Mouse (Mus musculus) adrenal gland (tissue): Measurements from ENCODE around the gene Dusp18.

Experiments used
- intact Hi-C: fragments of 180-260 bp; cut with DNase I; formaldehyde crosslinking; loops from one replicate; pipeline ENCODE4 v1.15.1; 2025
- long read RNA-seq, 2 experiments: library from polyadenylated mRNA; unstranded; transcript quantifications; one replicate each; pipeline ENCODE4 v2.0.0; 2020; ENCODE audit warnings: borderline replicate concordance in 1 of 2; ENCODE audit not compliant: insufficient replicate concordance in 1 of 2

Dusp18 gene
- long read RNA-seq, experiment 1, full-length matches to known transcripts: 5 of 5 reads
- long read RNA-seq, experiment 1, partial matches to known transcripts: 0 of 5 reads
- long read RNA-seq, experiment 1, other reads (novel, unspliced or antisense): 0 of 5 reads
- long read RNA-seq, experiment 2, full-length matches to known transcripts: 5 of 5 reads
- long read RNA-seq, experiment 2, partial matches to known transcripts: 0 of 5 reads
- long read RNA-seq, experiment 2, other reads (novel, unspliced or antisense): 0 of 5 reads

DNA sequence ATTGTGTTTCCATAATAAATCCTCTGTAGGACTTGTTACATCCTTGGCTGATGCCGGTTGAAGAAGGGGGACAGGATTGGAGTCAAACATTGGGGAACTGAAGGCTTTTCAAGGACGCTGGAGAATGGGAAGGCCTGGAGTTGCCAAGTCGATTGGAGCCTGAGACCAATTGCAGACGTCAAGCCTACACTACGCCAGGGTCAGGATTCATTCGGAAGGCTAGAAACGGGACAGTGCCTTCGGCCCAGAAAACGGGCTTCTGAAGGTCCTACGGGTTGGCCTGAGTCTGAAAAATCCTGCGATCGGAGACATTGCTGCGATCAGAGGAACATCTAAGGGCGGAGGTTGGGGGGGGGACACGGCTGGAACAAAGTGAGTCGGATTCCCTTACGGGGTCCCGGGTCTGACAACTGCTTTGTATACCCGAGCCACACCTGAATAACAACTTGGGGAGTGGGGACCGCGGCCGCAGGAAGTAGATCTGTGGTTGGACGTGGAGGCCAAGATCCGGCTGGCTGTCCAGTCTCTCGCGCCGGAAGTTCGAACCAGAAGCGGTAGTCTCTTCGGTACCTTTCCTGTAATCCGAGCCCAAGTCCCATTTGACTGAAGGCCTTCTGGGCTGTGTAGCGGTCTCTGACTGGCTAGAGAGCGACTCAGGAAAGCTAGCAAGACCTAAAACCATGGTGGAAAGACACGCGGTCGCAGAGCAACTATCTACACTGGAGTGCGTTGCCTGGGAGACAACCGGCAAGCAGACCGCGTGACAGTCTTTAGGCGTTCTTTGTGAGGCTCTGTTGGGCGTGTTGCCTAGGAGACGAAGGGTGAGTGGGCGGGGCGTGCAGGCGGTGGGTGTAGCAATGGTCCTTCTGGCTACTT, at the start of gene Dusp18, which contains the start of gene 4921536K21Rik:
Gene Dusp18 (plus strand): TSS at position 835 of the 876 bp plus-strand sequence.
Gene 4921536K21Rik (minus strand): TSS at position 693 of the 876 bp plus-strand sequence.
- intact Hi-C loops: no loop called here

DNA sequence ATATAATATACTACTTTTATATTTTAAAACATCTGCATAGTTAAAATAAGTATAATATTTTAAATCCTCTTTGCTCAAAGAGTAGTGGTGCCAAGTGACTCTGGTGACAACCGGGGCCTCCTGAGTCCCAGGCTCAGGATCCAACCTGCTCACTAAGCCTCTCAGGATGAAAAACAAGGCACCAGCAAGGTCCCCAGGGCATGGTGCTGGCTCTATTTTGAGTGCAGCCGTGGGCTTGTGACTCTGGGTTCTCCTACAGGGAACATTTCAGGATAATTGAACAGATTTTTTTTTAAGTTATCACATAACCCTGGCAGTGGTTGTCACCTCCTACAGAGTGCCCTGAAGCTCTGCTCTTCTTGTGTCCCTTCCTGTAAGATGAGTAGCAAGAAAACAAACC, 48.7 kb upstream of the Dusp18 start:
- intact Hi-C loops: no loop called here

DNA sequence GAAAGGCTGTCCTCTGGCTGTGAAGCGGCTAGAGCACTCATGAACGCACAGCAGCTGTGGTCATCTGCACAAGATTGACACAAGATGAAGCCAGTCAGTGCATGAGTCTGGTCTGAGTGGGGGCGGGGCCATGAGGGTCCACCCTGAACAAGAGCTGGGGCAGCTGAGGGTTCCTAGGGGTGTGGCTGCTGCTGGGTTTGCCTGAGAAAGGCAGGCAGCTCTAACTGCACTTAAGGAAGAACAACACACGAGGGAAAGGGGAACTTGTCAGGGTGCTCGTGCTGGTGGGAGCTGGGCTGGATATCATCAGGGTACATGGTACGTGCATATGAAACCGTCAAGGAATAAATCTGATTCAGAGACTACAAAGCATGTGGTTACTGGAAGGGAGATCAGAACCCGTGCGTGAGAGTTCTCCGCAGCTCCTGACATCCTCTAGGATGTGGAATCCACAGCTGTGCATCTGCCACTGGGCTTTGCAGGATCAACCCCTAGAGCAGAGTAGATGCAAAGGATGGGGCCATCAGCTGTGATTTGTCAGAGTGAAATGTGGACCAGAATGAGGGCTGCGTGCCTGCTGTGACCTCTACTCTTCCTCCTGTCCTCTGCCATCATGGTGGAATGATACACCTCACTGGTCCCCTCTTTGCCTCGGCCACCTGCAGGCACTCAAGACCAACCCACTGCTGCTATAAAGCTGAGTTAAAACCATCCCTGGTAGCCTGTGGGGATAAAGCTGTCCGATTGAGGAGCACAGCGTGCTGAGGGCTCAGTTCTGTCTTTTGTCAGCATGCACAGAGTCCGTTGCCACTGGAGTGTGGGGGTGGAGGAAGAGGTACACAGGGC, 45.3 kb upstream of the Dusp18 start:
- intact Hi-C loops: no loop called here

DNA sequence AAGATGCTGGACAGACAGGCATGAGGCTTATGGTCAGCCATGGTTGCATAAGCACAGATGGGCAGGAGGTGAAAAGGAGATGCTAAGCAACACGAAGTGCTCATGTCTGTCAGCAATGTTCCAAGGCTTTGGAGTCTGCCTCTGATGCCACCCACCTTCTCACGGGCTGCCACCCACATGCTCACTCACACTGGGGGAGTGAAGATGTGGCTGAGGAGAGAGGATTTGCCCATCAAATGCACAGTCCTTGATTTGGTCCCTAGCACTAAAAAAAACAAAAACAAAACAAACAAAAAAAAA, 44.8 kb upstream of the Dusp18 start:
- intact Hi-C loops: no loop called here

DNA sequence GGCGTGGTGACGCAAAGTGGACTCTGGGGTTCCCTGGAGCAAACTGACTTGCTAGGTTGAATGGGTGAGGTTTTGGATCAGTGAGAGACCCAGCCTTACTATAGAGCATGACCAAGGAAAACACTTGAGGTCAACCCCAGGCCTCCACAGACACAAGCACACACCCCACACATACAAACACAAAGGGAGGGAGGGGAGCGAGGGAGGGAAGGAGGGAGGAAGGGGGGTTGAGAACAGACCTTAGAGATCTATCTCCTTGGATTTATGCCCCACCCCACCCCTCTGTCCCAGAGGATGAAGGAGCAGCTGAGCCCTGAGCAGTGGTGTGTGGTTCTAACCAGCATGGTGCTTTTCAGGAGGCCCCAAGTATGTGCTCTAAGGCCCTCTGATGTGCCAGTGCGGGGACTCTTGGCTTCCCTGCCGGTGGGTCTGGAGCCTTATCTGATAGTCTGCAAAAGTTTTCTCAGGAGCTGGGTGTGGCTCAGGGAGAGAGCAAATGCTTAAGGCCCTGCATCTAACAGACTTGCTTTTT, 44.2 kb upstream of the Dusp18 start:
- intact Hi-C loops: no loop called here

DNA sequence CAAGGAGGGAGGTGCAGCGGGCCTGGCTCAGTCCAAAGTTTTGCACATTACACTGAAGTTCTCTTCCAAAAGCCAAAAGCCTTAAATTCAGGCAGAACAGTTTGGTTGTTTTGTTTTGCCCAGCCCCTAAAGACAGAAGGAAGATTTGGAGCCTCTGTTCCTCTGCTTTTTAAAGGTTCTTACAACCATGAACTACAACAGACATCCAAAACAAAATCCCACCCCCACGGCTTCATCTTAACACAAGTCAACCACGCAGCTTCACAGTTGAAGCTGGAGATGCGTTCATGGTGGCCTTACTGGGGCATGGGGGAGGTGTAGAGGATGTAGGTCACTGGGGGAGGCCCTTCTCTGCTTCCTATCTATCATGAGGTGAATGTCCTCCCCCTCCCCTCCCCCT, 43.2 kb upstream of the Dusp18 start:
- intact Hi-C loops: no loop called here

DNA sequence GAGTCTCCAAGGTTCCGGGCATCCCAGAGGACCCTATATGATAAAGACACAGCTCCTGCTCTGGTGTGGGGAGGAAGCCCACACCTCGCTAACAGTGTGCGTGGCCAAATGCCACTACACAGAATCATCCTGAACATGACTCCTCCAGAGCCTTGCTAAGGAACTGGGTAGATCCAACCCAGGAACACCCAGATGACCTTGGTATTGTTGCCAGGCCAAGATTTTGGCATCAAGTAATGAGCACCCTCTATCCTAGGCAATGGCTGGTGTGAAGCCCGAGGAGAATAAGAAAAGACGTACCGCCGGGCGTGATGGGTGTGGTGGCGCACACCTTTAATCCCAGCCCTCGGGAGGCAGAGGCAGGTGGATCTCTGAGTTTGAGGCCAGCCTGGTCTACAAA, 42.0 kb upstream of the Dusp18 start:
- intact Hi-C loops: no loop called here

DNA sequence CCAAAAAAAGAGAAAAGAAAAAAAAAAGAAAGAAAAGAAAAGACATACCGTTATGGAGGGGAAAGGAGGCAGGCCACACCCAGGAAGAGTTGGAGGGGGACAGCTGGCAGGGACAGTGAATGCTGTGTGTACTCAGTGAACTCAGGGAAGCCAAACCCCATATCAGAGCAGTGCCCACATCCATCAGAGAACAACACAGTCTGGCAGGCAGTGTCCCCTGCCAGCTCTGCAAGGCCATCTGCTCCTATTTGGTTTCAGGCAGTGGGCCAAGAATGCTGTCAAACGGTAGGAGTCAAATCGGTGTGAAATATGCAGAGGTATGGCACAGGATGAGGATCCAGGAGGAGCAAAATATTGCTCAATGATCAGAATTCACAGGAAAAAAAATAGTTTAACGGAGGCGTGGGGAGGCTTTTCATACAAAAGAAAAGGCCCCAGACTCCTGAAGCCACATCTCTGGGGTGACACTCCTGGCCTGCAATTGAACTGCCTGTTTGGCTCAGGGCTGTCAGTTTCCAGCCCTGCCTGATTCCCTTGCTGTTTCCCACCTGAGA, 41.5 kb upstream of the Dusp18 start:
- intact Hi-C loops: no loop called here

DNA sequence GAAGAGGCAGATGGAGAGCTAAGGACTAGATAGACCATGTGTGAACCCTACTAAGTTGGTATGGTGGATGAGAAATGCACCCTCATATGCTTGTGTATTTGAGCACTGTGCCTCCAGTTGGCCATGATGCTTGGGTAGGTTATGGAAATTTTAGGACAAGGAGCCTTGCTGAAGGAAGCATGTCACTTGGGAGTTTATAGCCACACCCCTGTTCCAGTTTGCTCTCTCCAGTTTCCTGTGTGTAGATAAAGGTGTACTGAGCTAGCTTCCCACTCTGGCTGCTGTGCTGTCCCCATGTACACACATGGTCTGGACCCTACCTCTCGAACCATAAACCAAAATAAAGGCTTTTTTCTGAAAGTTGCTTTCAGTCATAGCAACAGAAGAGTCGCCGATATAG, 40.9 kb upstream of the Dusp18 start:
- intact Hi-C loops: no loop called here

DNA sequence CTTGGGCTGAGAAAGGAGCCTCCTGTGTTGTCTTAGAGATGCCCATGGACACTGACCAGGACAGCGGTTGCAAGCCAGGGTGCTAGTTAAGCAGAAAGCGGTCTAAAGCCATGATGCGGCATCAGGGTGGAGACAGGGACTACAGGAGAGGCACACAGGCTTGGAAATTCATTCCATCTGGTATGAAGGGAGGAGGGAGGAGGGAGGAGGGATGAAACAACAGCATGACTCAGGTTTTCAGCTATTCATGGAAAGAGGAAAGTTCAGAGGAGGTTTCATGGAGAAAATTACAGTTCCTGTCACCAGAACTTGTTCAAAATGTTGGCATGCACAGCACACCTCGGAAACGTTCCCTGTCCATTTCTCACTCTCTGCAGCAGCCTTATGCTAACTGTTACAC, 39.2 kb upstream of the Dusp18 start:
- intact Hi-C loops: no loop called here

DNA sequence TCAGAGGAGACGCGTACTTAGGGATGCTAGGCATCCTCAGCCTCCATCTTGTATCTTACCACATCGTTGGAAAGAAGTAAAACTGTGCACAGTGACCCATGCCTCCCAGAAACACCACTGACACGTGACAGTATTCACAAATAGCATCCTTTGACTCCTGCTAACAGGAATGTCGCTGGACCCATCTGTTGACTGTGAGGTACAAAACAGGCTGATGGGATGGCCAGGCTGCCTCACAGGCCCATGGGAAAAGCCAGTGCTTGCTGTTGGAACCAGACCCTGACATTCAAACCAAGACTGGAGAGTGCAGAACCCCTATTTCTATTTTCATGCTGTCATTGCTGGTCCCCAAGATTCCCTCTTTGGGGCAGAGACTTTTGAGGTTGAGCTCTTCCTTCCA, 37.1 kb upstream of the Dusp18 start:
- intact Hi-C loops: no loop called here

DNA sequence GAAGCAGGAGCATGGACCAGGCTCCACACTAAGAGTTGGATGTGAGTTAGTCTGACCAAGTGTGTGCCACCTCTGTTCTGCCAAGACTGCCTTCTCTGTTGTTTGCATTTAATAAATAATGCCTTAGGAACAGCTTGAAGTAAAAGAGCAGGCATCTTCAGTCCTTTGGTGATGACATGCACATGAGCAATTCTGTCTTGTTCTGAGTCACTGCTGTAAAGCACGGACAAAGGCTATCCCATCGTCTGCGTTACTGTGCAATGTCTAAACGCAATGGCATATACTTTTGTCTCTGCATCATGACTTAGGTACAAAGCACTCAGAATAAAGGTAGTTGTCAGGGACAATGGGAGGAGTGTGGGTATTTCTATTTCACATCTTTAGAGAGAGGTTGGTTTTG, 35.3 kb upstream of the Dusp18 start:
- intact Hi-C loops: no loop called here

DNA sequence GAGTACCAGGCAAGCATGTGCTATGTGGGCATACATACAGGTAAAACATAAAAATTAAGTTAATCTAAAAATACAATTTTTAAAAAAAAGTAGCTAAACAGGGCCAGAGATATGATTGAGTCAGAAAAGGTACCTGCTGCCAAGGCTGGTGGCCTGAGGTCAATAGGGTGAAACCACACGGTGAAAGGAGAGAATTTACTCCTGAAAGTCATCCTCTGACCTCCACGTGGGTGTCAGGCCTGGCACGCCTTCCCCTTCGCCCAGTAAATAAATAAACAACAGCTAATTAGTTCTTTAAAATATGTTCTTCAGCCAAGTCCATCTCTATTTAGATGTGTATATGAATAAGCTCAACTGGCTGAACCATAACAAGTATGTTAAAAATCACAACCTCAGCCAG, 34.7 kb upstream of the Dusp18 start:
- intact Hi-C loops: no loop called here

DNA sequence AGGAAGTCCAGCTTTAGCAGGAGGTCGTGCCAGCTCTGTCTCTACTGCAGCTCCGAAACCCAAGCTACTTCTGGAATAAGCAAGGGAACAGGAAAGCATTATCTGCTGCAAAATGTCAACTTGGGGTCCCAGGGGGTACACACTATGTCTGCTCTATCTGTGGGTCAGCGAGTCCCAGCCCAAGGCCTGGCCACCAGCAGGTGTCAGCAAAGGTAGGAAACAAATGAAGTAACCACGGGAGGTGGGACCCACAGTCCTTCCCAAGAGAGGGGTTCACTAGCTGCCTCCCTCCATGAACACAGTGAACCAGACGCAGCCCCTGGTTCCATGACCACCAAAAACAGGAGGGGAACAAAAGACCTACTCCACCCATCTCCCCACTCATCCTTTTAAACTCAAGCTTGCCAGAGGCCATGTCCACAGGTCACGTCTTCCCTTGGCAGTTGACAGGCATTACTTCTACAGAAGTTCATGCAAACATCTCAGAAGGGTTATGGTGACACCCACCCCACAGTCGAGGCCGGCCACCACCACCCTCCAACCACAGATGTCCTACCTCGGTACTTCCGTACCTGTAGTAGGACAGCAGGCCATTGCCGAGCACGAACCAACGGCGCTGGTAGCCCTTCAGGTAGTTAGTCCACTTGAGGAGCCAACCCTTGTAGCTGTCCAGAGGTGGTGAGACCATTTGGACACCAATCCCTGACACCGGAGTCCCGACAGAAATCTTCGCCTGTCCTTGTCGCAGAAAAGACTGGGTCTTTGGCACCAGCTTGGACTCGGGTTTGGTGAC, 32.2 kb upstream of the Dusp18 start:
- intact Hi-C loops: no loop called here

DNA sequence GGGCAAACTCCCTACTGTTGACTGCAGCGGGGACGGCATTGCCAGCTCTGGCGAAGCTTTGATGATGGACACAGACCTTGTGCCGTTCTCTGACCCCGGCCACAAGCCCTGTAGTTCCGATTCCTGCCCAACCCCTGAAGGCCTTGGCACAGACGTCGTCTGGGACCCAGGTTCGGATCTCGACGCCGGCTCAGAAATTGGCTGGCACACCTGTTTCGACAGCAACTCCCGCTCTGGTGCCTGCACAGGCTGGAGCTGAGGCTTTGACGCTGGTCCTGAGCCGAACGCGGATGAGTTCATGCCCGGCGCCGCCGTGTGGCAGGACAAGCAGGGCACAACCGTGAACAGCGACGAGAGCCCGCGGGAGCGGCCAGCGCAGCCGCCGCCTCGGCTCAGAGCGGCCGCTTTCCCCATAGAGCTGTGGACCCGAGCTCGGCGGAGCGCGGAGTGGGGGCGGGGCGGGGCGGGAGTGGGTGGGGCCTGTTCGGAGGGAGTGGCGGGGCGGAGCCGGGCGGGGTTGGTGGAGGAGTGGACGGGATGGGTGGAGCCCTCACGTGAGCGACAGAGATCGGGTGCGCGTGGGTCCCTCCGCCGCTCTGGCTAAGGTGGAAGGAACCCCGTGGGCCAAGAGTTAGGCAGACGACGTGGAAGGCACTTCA, 31.5 kb upstream of the Dusp18 start, which contains the start of gene Osbp2:
Gene Osbp2 (minus strand): TSS at position 450 of the 659 bp plus-strand sequence.
- intact Hi-C loops: no loop called here

DNA sequence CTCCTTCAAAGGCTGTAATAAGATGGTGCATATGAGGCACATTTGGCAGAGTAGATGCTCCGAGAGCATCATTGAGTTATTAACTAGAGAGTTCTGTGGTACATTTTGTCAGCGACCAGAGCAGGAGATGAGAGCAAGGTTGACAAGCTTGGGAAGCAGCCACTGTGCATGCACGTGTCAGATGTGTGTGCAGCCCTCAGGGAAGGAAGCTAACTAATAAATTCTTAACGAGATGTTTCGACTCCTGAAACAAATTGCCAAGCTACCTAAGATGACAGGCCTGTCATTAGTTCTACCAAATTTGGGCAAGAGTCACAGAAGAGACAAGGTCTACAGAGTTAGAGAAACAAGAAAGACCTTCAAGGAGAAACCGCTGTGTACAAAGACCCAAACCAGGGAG, 30.7 kb upstream of the Dusp18 start:
- intact Hi-C loops: no loop called here

DNA sequence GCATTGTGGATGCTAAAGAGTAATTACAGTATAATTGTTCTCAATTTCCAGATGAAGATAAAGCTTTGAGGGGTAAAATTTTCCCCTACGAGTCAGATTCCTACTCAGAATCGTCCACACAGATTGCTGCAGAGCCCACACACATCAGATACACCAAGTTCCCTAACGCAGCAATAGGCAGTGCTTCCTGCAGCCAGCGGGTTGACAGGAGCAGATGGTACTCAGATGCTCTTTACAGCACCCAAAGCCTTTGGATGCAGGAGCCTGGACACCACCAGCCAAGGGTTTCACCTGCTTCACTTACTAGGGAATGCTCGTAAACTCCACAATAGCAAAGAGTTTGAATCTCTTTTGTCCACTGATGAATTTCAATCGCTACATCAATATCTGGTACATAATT, 18.6 kb upstream of the Dusp18 start:
- intact Hi-C loops: loop anchor here (5.0 kb wide), 1 partner anchor 69 kb away; no protein-coding TSS in a partner anchor

DNA sequence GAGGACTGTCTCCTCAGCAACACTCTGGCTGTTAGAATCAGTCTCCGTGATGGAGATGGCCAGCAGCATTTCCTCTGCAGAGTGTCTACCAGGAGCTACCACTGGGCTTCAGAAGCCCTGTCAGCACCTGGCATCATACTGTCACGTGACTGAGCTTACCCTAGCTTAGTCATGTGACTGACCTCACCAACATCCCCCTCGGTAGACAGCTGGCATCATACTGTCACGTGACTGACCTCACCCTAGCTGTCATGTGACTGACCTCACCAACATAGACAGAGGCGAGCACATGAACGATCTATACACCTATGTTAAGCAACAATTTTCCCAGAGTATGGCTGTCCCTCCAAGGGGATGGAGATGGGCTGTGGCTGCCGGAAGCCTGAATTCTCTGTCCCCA, 16.4 kb upstream of the Dusp18 start:
- intact Hi-C loops: loop anchor here (5.0 kb wide), 1 partner anchor 71 kb away; no protein-coding TSS in a partner anchor

DNA sequence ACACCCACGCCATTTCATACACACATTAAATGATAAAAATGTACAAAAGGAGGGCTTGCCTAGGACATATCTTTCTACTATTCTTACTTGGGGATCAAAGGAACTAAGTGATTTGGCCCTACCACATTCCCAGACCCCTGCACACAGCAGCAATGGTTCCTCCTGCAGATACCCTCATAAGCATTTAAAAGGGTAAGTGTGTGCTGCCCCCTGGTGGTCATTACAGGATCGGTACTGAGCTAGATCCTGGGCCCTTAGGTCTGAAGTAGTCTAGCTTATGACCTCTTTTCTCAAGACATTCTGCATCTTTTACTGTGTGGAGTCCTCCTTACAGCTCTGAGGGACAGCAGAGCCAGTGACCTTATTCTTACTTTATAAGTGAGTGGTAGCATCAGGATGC, 15.2 kb upstream of the Dusp18 start:
- intact Hi-C loops: loop anchor here (1.0 to 5.0 kb wide), 2 partner anchors 34 to 73 kb away; partner anchors contain the start of gene Slc35e4

DNA sequence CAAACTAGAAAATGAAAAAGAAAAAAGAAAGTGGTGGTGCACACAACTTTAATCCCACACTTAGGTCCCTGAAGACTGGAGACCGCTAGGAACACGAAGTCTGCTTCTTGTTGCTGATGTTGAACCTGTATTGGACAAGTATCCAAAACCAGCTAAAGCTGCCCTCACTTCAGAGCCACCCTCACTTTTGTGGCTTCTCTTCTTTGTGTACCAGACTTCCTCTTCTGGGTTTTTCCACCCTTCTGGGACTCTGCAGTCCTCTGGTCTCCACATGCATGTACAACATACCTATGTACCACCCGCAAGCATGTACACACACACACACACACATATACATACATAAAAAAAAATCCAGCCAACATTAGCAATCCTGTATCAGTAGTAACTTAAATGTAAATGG, 11.3 kb upstream of the Dusp18 start:
- intact Hi-C loops: no loop called here
